Mouse (Mus musculus): ENCODE measurements around the gene Tmem151b. TPM values are rescaled to one million over a fixed set of nuclear protein-coding genes. Genes with fewer than 3 reads are reported as not detected.

The Tmem151b gene
- not detected for polyA plus RNA-seq (2015; fragmentation: Illumina TruSeq; extraction: RNeasy Lipid Tissue Mini Kit (QIAGEN cat#74804); ENCODE audit: insufficient read depth, low read depth, low replicate concordance)

DNA sequence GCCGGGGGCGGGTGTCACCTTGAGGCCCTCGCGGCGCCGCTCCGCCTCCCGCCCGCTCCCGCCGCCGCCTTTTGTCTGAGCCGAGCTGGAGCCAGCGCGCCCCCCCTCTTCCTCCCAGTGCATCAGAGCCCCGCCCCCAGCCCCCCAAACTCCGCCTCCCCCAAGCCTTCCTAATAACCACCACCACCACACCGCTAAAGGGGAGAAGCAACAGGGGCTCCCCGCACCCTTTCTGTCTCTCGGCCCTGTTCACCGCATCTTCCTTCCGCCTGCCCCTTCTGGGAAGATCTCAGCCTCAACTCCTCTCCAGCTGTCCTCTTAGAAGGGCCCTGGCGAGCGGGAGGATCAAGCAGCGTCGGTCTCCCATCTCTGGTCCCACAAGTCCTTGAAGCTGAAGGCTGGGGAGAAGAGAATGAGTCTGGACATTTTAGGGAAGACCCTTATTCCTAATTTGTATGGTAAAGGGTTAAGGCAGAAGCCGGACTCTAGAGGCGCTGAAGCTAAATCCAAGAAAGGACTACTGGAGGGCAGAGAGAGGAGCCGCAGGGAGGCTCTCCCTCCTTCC, at the start of gene Tmem151b:
Gene Tmem151b, minus strand, starts transcription at position 61 of the 565 bp plus-strand sequence.

DNA sequence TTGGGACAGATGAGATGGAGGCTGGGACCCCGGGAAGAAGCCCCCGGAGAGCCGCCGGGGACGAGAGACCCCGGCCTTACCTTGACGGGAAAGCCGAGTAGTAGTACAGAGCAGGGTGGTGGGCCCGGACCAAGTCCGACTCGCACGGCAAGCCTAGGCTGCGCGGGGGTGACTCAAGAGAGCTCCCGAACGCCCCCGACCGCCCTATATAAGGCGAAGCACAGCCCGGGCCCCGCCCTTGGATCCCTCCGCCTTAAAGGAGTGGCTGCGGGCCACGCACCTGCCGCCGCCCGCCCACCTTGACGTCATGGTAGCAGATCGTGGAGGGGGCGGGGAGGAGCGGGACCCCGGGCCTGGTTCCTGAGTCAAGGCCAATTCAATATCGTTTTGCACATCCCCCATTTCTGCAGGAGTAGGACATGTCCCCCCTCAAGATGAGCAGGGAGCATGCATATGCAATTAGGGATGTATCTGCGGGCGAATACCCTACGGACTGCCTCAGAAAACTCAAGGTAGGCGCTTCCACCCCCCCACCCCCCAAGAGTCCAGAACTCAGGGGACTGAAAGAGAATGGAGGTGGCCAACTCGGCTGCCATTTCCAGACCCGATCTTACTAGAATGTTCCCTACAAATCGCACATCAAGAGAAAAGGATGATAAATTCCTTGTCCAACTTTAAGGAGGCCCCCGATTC, 23.8 kb upstream of the Tmem151b start, which contains the start of gene Hsp90ab1:
Gene Hsp90ab1, minus strand, starts transcription at position 185 of the 693 bp plus-strand sequence.

GRCm38 (mm10) chr17:45563655-45564530, 14.4 kb upstream of the Tmem151b start, which contains the start of gene Slc35b2:
Gene Slc35b2, plus strand, starts transcription at chr17:45563874.

DNA sequence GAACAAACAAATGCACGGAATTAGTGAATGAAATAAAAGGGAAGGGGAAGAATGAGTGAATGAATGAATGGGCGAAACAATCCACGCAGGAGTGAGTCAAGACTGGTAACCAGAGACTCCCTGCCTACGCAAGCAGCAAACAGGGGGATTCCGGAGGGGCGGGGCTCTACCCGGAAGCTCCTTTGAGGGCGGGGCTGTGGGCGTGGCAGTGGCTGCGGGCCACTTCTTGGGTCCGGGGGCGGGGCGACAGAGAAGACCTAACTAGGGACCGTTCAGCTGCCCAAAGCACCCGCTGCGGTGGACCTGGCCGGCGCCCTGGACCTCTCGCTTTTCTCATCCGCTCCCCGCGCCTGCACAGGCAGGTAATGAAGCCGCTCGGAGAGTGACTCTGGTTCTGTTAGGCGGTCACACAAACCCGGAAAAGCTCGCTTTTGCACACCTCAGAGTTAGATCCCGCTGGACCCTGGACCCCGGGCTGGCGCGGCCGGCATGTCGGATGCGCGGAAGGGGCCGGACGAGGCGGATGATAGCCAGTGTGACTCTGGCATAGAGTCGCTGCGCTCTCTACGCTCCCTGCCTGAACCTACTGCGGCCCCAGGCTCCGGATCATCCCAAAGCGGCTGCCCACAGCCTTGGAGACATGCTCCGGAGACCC, 6.1 kb upstream of the Tmem151b start, which contains the start of gene Nfkbie:
Gene Nfkbie, plus strand, starts transcription at position 252 of the 655 bp plus-strand sequence.

GRCm38 (mm10) chr17:45523263-45523662, 26.2 kb downstream of the Tmem151b start, which contains the start of gene Tcte1:
Gene Tcte1, plus strand, starts transcription at chr17:45523434.

GRCm38 (mm10) chr17:45506700-45507189, 42.7 kb downstream of the Tmem151b start, which contains the start of gene Aars2:
Gene Aars2, plus strand, starts transcription at chr17:45506841.

Other genes starting within 250 kb of the Tmem151b start
- 8.1 TPM for gene Cdc5l, start 115.9 kb downstream of the Tmem151b start, polyA plus RNA-seq (2015; fragmentation: Illumina TruSeq; extraction: RNeasy Lipid Tissue Mini Kit (QIAGEN cat#74804); ENCODE audit: insufficient read depth, low read depth, low replicate concordance)
- not detected for gene Spats1, start 74.3 kb downstream of the Tmem151b start, polyA plus RNA-seq (2015; fragmentation: Illumina TruSeq; extraction: RNeasy Lipid Tissue Mini Kit (QIAGEN cat#74804); ENCODE audit: insufficient read depth, low read depth, low replicate concordance)
- 2.8 TPM for gene Aars2, start 42.8 kb downstream of the Tmem151b start, polyA plus RNA-seq (2015; fragmentation: Illumina TruSeq; extraction: RNeasy Lipid Tissue Mini Kit (QIAGEN cat#74804); ENCODE audit: insufficient read depth, low read depth, low replicate concordance)
- gene Tcte1, start 26.2 kb downstream of the Tmem151b start, polyA plus RNA-seq (2015; fragmentation: Illumina TruSeq; extraction: RNeasy Lipid Tissue Mini Kit (QIAGEN cat#74804); ENCODE audit: insufficient read depth, low read depth, low replicate concordance) = not detected
- 1.4 TPM for gene Nfkbie, start 6.0 kb upstream of the Tmem151b start, polyA plus RNA-seq (2015; fragmentation: Illumina TruSeq; extraction: RNeasy Lipid Tissue Mini Kit (QIAGEN cat#74804); ENCODE audit: insufficient read depth, low read depth, low replicate concordance)
- gene Slc35b2, start 14.2 kb upstream of the Tmem151b start, polyA plus RNA-seq (2015; fragmentation: Illumina TruSeq; extraction: RNeasy Lipid Tissue Mini Kit (QIAGEN cat#74804); ENCODE audit: insufficient read depth, low read depth, low replicate concordance) = 11.9 TPM
- 166 TPM for gene Hsp90ab1, start 23.6 kb upstream of the Tmem151b start, polyA plus RNA-seq (2015; fragmentation: Illumina TruSeq; extraction: RNeasy Lipid Tissue Mini Kit (QIAGEN cat#74804); ENCODE audit: insufficient read depth, low read depth, low replicate concordance)
- gene Slc29a1, start 49.9 kb upstream of the Tmem151b start, polyA plus RNA-seq (2015; fragmentation: Illumina TruSeq; extraction: RNeasy Lipid Tissue Mini Kit (QIAGEN cat#74804); ENCODE audit: insufficient read depth, low read depth, low replicate concordance) = 35.0 TPM
- not detected for gene Mymx, start 52.4 kb upstream of the Tmem151b start, polyA plus RNA-seq (2015; fragmentation: Illumina TruSeq; extraction: RNeasy Lipid Tissue Mini Kit (QIAGEN cat#74804); ENCODE audit: insufficient read depth, low read depth, low replicate concordance)
- gene Capn11, start 109.6 kb upstream of the Tmem151b start, polyA plus RNA-seq (2015; fragmentation: Illumina TruSeq; extraction: RNeasy Lipid Tissue Mini Kit (QIAGEN cat#74804); ENCODE audit: insufficient read depth, low read depth, low replicate concordance) = 0.61 TPM
- gene Mrpl14, start 136.6 kb upstream of the Tmem151b start, polyA plus RNA-seq (2015; fragmentation: Illumina TruSeq; extraction: RNeasy Lipid Tissue Mini Kit (QIAGEN cat#74804); ENCODE audit: insufficient read depth, low read depth, low replicate concordance) = 21.4 TPM
- 19.5 TPM for gene Tmem63b, start 137.2 kb upstream of the Tmem151b start, polyA plus RNA-seq (2015; fragmentation: Illumina TruSeq; extraction: RNeasy Lipid Tissue Mini Kit (QIAGEN cat#74804); ENCODE audit: insufficient read depth, low read depth, low replicate concordance)
- gene 1600014C23Rik, start 184.2 kb upstream of the Tmem151b start, polyA plus RNA-seq (2015; fragmentation: Illumina TruSeq; extraction: RNeasy Lipid Tissue Mini Kit (QIAGEN cat#74804); ENCODE audit: insufficient read depth, low read depth, low replicate concordance) = not detected